Mouse (Mus musculus) myocyte (in vitro differentiated cells): ENCODE measurements around the gene Mical2. TPM values are rescaled to one million over a fixed set of nuclear protein-coding genes. Genes with fewer than 3 reads are reported as not detected.

ENCODE experiments used
- H3K27me3 ChIP-seq: one replicate; pipeline ENCODE4 v1.6.1; 2011; ENCODE audit not compliant: control insufficient read depth, insufficient read depth, insufficient read length
- H3K36me3 ChIP-seq: one replicate; pipeline ENCODE4 v1.6.1; 2011; ENCODE audit not compliant: control insufficient read depth, insufficient read depth
- H3K4me2 ChIP-seq: one replicate; pipeline ENCODE4 v1.6.1; 2011; ENCODE audit warnings: low read depth, control low read depth
- H3K4me3 ChIP-seq: one replicate; pipeline ENCODE4 v1.5.1; 2011; ENCODE audit warnings: mild to moderate bottlenecking, control low read depth, moderate library complexity
- H3K79me2 ChIP-seq: one replicate; pipeline ENCODE4 v1.6.1; 2011; ENCODE audit not compliant: control insufficient read depth, insufficient read depth
- H3ac ChIP-seq: one replicate; pipeline ENCODE4 v1.6.1; 2011; ENCODE audit not compliant: control insufficient read depth, insufficient read length
- CEBPB ChIP-seq: IDR thresholded peaks from 2 replicates; pipeline ENCODE4 v1.6.1; 2011; ENCODE audit warnings: mild to moderate bottlenecking, moderate library complexity; ENCODE audit not compliant: poor library complexity, insufficient read depth, severe bottlenecking
- E2F4 ChIP-seq: IDR thresholded peaks from one replicate; pipeline ENCODE4 v1.6.1; 2011; ENCODE audit warnings: mild to moderate bottlenecking, control low read depth, moderate library complexity; ENCODE audit not compliant: insufficient read depth
- MYOD1 ChIP-seq, 3 experiments: IDR thresholded peaks; one replicate each; pipeline ENCODE4 v1.6.1; 2011; ENCODE audit warnings: control low read depth in 2 of 3, low read depth in 2 of 3, mild to moderate bottlenecking in 2 of 3, moderate library complexity in 1 of 3; ENCODE audit not compliant: insufficient read length in 2 of 3, control insufficient read depth in 1 of 3
- MYOG ChIP-seq, 3 experiments: IDR thresholded peaks; one replicate each; pipeline ENCODE4 v1.6.1; 2011; ENCODE audit warnings: control low read depth in 2 of 3, low read depth in 2 of 3, mild to moderate bottlenecking in 2 of 3; ENCODE audit not compliant: insufficient read length in 2 of 3, control insufficient read depth in 1 of 3, insufficient read depth in 1 of 3
- POLR2A ChIP-seq: IDR thresholded peaks from one replicate; pipeline ENCODE4 v1.6.1; 2011; ENCODE audit warnings: low read depth, mild to moderate bottlenecking, control low read depth, moderate library complexity; ENCODE audit not compliant: insufficient read length
- POLR2AphosphoS2 ChIP-seq: IDR thresholded peaks from one replicate; pipeline ENCODE4 v1.6.1; 2011; ENCODE audit warnings: low read depth, control low read depth; ENCODE audit not compliant: insufficient read length
- REST ChIP-seq: IDR thresholded peaks from one replicate; pipeline ENCODE4 v1.6.1; 2011; ENCODE audit warnings: mild to moderate bottlenecking, control low read depth, moderate library complexity; ENCODE audit not compliant: insufficient read depth, insufficient read length
- SRF ChIP-seq: IDR thresholded peaks from one replicate; pipeline ENCODE4 v1.6.1; 2011; ENCODE audit warnings: low read depth; ENCODE audit not compliant: control insufficient read depth, insufficient read length
- TCF12 ChIP-seq: IDR thresholded peaks from one replicate; pipeline ENCODE4 v1.6.1; 2011; ENCODE audit warnings: mild to moderate bottlenecking, control low read depth; ENCODE audit not compliant: poor library complexity, insufficient read depth, severe bottlenecking
- TCF3 ChIP-seq: IDR thresholded peaks from one replicate; pipeline ENCODE4 v1.6.1; 2011; ENCODE audit warnings: low read depth, control low read depth; ENCODE audit not compliant: insufficient read length
- USF1 ChIP-seq: IDR thresholded peaks from one replicate; pipeline ENCODE4 v1.6.1; 2011; ENCODE audit warnings: low read depth, mild to moderate bottlenecking, control low read depth, moderate library complexity
- polyA plus RNA-seq: library from polyadenylated mRNA; unstranded; fragments of >200 nt; fragmentation: generic; extraction: Trizol; gene quantifications from one replicate; pipeline ENCODE4 v1.2.1, GENCODE M21; 2012; ENCODE audit warnings: missing spikeins

Gene Mical2
- polyA plus RNA-seq, 1 experiment: 34.8 TPM

DNA sequence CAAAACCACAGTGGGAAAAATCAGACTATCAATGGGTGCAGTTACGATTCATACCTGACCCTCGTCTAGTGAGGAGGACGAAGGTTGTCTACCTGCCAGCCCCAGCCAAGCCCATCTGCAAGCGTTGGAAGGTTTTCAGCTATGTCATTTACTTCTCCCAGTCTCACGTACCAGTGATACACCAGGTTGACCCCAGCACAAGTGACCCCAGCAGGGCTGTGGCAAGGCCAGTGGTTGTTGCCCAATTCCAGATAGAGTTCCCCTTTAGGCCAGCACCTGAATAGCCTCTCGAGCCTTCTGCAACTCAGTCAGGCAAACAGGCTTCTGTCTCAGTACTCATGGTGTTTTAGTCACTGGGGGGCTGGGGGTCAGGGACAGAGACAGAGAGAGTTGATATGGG, 17.9 kb upstream of the Mical2 start:
- TF ChIP-seq CEBPB (no peak), REST (no peak), E2F4 (no peak), POLR2AphosphoS2 (no peak), TCF12 (no peak), POLR2A (no peak), TCF3 (no peak)
- H3ac ChIP-seq: no peak overlapping the region
- no peaks in the 10 kb centered on the region for H3K36me3 ChIP-seq
- no peak overlapping the region for H3K4me3 ChIP-seq
- no peaks in the 10 kb centered on the region for H3K27me3 ChIP-seq
- no peak overlapping the region for H3K4me2 ChIP-seq
- H3K79me2 ChIP-seq: no peaks in the 10 kb centered on the region

DNA sequence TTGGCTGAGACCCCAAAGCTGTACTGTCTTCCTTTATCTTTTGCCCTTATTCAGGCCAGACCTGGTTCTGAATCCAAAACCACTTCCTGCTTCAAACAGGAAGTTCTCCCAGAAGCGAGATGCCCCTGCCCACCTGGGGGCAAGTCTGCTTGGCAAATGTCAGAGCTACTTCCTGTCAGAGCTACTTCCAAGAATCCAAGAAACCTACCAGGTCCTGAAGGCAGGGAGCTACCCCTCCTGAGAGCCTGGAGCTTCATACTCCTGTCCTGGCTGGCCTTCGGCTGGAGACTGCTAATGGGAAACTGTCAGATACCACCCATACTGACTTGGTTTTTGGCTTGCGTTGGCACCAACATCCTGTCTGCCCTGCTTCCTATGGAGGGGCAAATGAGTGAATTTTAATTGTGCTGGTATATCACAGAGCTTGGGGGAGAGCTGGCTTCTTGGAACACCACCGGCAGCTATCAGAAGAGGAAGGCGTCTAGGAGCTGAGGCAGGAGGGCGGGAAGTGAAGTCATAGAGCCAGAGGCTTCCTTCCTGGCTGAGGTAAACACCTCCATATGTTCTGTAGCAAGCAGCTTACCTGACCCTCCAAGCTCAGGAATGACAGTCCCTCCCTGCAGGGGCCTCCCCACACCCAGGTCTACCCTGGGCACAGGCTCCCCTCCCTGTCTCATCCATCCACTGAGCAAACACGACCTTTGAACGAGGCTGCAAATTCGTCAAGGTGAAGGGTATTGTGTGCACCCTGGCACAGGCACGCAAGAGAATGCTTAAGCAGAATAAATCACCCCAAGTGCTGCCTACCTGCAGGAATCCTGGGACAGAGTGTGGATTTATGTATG, 17.1 kb upstream of the Mical2 start:
- H3K4me2 ChIP-seq: no peak overlapping the region
- no peak overlapping the region for H3K4me3 ChIP-seq
- no peaks in the 10 kb centered on the region for H3K27me3 ChIP-seq
- H3K79me2 ChIP-seq: no peaks in the 10 kb centered on the region
- H3ac ChIP-seq: no peak overlapping the region
- no peak for TF ChIP-seq POLR2A
- TF ChIP-seq MYOG (IDR thresholded peaks at IDR 0.05; ENCODE audit: control insufficient read depth in 1 of 3, insufficient read depth in 1 of 3, insufficient read length in 2 of 3, low read depth in 2 of 3): no peak
- TF ChIP-seq SRF: no peak
- no peak for TF ChIP-seq TCF12
- no peak for TF ChIP-seq REST
- no peak for TF ChIP-seq E2F4
- TF ChIP-seq MYOD1 (IDR thresholded peaks at IDR 0.05; ENCODE audit: control insufficient read depth in 1 of 3, insufficient read length in 2 of 3, low read depth in 2 of 3): no peak
- no peak for TF ChIP-seq USF1
- TF ChIP-seq CEBPB: no peak
- no peaks in the 10 kb centered on the region for H3K36me3 ChIP-seq

- no peak for TF ChIP-seq MYOG (IDR thresholded peaks at IDR 0.05; ENCODE audit: control insufficient read depth in 1 of 3, insufficient read depth in 1 of 3, insufficient read length in 2 of 3, low read depth in 2 of 3)
- no peak for TF ChIP-seq REST
- no peak for TF ChIP-seq POLR2AphosphoS2
- no peak for TF ChIP-seq SRF
- TF ChIP-seq USF1: no peak
- TF ChIP-seq POLR2A: no peak
- TF ChIP-seq E2F4: no peak
- TF ChIP-seq TCF3: no peak
Measured at GRCm38 (mm10) chr7:112209621-112210020, 16.0 kb upstream of the Mical2 start.

GRCm38 (mm10) chr7:112212921-112213721, 12.5 kb upstream of the Mical2 start:
- H3K4me3 ChIP-seq: no peak overlapping the region
- H3K27me3 ChIP-seq: no peaks in the 10 kb centered on the region
- H3K79me2 ChIP-seq: no peaks in the 10 kb centered on the region
- H3K4me2 ChIP-seq: no peak overlapping the region
- H3K36me3 ChIP-seq: no peaks in the 10 kb centered on the region
- H3ac ChIP-seq: no peak overlapping the region
- TF ChIP-seq SRF (no peak), TCF12 (no peak), MYOG (IDR thresholded peaks at IDR 0.05; ENCODE audit: control insufficient read depth in 1 of 3, insufficient read depth in 1 of 3, insufficient read length in 2 of 3, low read depth in 2 of 3) (no peak)

More at GRCm38 (mm10) chr7:112209621-112210020, 16.0 kb upstream of the Mical2 start:
- no peaks in the 10 kb centered on the region for H3K27me3 ChIP-seq
- no peak overlapping the region for H3ac ChIP-seq
- H3K4me3 ChIP-seq: no peak overlapping the region
- H3K36me3 ChIP-seq: no peaks in the 10 kb centered on the region
- no peaks in the 10 kb centered on the region for H3K79me2 ChIP-seq
- H3K4me2 ChIP-seq: no peak overlapping the region

DNA sequence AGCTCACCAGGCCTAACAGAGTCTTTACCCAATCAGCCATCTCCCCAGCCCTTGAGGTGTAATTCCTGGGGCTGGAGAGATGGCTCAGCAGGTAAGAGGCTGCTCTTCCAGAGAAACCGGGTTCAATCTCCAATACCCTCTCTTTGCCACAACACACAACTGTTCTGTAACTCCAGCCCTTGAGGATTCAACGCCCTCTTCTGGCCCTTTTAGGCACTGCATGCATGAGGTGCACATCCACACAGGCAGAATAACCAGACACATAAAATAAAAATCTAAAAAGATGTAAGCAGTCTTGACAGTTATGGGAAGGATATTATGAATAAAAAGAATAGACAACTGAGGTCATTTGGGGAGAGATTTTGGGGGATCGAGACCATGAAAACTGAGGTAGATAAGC, 9.8 kb upstream of the Mical2 start:
- H3K4me3 ChIP-seq: no peak overlapping the region
- H3K79me2 ChIP-seq: no peaks in the 10 kb centered on the region
- H3ac ChIP-seq: no peak overlapping the region
- TF ChIP-seq TCF3: no peak
- TF ChIP-seq USF1: no peak
- TF ChIP-seq POLR2AphosphoS2: no peak
- no peak for TF ChIP-seq REST
- TF ChIP-seq POLR2A: no peak
- no peak for TF ChIP-seq MYOD1 (IDR thresholded peaks at IDR 0.05; ENCODE audit: control insufficient read depth in 1 of 3, insufficient read length in 2 of 3, low read depth in 2 of 3)
- H3K36me3 ChIP-seq: no peaks in the 10 kb centered on the region
- H3K4me2 ChIP-seq: no peak overlapping the region
- H3K27me3 ChIP-seq: no peaks in the 10 kb centered on the region
